Mouse (Mus musculus): ENCODE data around the gene Bmper.

Gene Bmper

GRCm38 (mm10) chr9:23222841-23223548, at the start of gene Bmper:
Bmper (plus strand) TSS chr9:23223076.
- peak; percentile 51 for DNase-seq (ENCODE audit: low read depth, low spot score)

- DNase-seq (ENCODE audit: low read depth, low spot score) = no peak
These were observed 45.4 kb upstream of the Bmper start for GRCm38 (mm10) chr9:23177476-23177875.

GRCm38 (mm10) chr9:23187181-23187580, 35.7 kb upstream of the Bmper start:
- peak; percentile 54 for DNase-seq (ENCODE audit: low read depth, low spot score)

GRCm38 (mm10) chr9:23188136-23188535, 34.7 kb upstream of the Bmper start:
- no peak for DNase-seq (ENCODE audit: low read depth, low spot score)

- DNase-seq (ENCODE audit: low read depth, low spot score) = peak; percentile 99
These were observed 31.9 kb upstream of the Bmper start for GRCm38 (mm10) chr9:23190950-23191349.

GRCm38 (mm10) chr9:23191431-23191830, 31.4 kb upstream of the Bmper start:
- peak; percentile 61 for DNase-seq (ENCODE audit: low read depth, low spot score)

- no peak for DNase-seq (ENCODE audit: low read depth, low spot score)
These were observed 30.1 kb upstream of the Bmper start for GRCm38 (mm10) chr9:23192567-23193331.

- DNase-seq (ENCODE audit: low read depth, low spot score) = no peak
These were observed 23.9 kb upstream of the Bmper start for GRCm38 (mm10) chr9:23198996-23199395.

GRCm38 (mm10) chr9:23199841-23200240, 23.0 kb upstream of the Bmper start:
- DNase-seq (ENCODE audit: low read depth, low spot score) = peak; percentile 65

GRCm38 (mm10) chr9:23200828-23201227, 22.0 kb upstream of the Bmper start:
- no peak for DNase-seq (ENCODE audit: low read depth, low spot score)

GRCm38 (mm10) chr9:23202431-23202830, 20.4 kb upstream of the Bmper start:
- peak; percentile 52 for DNase-seq (ENCODE audit: low read depth, low spot score)

GRCm38 (mm10) chr9:23204339-23205288, 18.3 kb upstream of the Bmper start:
- no peak for DNase-seq (ENCODE audit: low read depth, low spot score)

- no peak for DNase-seq (ENCODE audit: low read depth, low spot score)
These were observed 17.6 kb upstream of the Bmper start for GRCm38 (mm10) chr9:23205304-23205703.

- DNase-seq (ENCODE audit: low read depth, low spot score) = no peak
These were observed 17.1 kb upstream of the Bmper start for GRCm38 (mm10) chr9:23205757-23206156.

- no peak for DNase-seq (ENCODE audit: low read depth, low spot score)
These were observed 16.7 kb upstream of the Bmper start for GRCm38 (mm10) chr9:23206181-23206580.

GRCm38 (mm10) chr9:23212303-23212702, 10.6 kb upstream of the Bmper start:
- peak; percentile 83 for DNase-seq (ENCODE audit: low read depth, low spot score)

- peak; percentile 93 for DNase-seq (ENCODE audit: low read depth, low spot score)
These were observed 3.1 kb upstream of the Bmper start for GRCm38 (mm10) chr9:23219754-23220153.

- DNase-seq (ENCODE audit: low read depth, low spot score) = peak; percentile 12
These were observed 900 bp upstream of the Bmper start for GRCm38 (mm10) chr9:23221976-23222375.

- DNase-seq (ENCODE audit: low read depth, low spot score) = peak; percentile 68
These were observed 410 bp upstream of the Bmper start for GRCm38 (mm10) chr9:23222492-23222840.

- no peak for DNase-seq (ENCODE audit: low read depth, low spot score)
These were observed 737 bp downstream of the Bmper start for GRCm38 (mm10) chr9:23223549-23224077.

GRCm38 (mm10) chr9:23233464-23234121, 10.7 kb downstream of the Bmper start:
- no peak for DNase-seq (ENCODE audit: low read depth, low spot score)

Data from 3T3-L1 (cell line).